Mouse (Mus musculus): Measurements from ENCODE around the gene Luc7l3.

The Luc7l3 gene

GRCm38 (mm10) chr11:94321931-94322400 lies at the start of gene Luc7l3:
Luc7l3 (minus strand) TSS chr11:94321988.
- peak; percentile 91 for DNase-seq

DNA sequence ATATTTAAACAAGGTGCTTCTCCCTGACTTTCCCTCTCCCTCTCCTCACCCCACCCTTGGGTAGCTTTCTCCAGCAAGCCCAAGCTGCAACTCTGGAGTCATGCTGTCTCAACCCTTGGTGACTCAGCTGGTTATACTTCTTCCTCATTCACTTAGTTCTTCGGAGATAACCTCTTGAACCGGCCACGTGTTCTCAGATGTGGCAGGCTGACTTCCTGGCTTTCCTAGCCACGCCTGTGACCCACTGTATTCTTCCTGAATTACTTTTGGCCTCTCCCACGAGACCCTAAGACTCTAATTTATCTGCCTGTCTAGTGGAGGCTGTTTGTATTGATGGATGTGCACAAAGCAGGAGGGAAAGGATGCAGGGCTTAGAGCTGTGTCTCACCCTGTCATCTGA lies 49.0 kb upstream of the Luc7l3 start:
- no peak for DNase-seq

DNA sequence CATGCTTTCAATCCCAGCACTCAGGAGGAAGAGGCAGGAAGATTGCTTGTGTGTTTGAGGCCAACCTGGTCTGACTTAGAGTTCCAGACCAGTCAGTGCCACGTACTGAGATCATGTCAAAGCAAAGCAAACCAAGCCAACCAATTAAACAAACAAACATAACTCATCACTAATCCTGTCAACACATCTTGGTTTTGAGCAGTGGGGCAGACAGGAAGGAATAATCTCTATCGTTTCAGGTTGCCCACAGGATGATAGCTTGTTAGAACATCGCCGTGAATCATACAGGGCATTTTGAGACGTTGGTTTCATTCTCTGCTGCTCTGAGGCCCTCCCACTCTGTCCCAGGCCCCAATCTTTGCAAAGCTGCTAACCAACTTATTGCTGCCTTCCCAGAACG lies 48.2 kb upstream of the Luc7l3 start:
- DNase-seq = no peak

DNA sequence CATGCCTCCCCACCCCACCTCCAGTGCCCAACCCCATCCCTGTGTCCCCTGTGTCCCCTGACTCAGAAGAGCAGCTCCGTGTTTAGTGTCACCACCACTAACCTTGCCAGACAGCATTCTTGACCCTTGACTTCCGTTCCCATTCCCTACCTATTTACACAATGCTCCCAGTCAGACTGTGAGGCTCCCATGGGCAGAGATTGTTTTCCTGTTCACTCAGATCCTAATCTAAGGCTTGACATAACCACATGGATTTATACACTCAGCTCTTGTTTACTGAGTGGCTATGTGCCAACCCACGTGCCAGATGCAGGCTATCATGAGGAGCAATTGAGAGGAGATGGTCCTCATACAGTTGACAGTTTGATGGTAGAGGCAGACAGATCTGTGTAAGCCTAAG lies 43.6 kb upstream of the Luc7l3 start:
- DNase-seq = no peak

DNA sequence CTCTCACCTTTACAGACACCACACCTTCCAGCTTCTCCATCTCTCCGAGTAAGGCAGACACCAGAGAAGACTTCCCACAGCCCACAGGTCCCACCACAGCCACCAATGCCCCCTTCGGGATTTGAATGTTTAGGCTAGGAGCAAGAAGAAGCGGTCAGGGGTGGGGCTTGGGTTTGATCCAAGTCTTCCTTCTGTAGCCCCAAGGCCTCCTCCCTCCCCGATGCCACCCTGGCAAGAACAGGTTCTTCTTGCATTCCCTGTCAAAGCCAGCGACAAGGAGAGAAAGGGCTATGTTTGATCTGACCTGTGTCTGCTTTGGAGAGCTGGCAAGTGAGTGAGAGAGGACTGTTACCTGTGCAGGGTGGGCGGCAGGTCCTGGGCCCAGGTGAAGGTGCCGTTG lies 41.9 kb upstream of the Luc7l3 start:
- DNase-seq = no peak

DNA sequence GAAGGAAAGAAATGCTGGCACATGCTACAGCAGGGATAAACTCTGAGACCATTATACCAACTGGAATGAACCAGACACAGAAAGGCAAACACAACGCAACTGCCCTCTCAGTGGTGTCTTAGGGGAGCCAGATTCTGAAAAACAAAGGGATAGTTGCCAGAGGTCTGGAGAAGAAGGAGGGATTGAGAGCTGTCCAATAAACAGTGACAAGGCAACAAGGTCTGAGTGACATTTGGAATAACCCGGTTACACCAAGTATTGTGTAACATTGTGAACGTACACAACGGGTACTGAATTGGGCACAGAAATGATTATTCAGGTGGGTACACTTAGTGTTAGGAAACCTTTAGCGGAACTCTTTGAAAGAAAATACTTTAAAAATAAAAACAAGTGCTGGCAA lies 40.3 kb upstream of the Luc7l3 start:
- no peak for DNase-seq

DNA sequence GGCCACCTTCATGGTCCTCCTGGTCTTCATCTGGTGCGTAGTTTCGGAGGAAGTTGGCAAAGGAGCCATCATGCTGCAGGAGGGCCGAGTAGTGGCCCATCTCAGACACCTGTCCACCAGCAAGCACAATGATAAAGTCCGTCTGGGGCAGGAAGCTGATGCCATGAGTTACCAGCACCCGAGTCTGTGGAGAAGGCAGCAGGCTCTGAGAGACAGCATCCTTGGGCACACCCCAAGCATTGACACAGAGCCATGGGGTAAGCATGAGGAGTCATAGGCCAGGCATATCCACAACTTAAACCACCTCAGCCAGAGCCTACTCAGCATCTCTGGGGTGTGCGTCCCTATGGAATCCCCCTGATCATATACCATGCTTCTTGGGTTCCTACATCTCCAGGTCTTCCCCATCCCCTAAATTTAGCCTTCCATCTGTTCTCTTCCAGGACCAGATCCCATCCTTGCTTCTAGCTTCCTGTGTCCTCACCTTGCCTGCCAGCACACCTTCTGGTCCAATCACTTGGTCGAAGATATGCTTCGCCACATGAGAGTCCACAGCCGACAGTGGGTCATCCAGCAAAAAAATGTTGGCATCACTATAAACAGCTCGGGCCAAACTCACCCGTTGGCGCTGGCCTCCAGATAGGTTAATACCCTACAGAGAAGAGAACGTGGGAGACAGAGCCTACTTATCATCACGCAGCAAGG lies 39.5 kb upstream of the Luc7l3 start:
- no peak for DNase-seq

DNA sequence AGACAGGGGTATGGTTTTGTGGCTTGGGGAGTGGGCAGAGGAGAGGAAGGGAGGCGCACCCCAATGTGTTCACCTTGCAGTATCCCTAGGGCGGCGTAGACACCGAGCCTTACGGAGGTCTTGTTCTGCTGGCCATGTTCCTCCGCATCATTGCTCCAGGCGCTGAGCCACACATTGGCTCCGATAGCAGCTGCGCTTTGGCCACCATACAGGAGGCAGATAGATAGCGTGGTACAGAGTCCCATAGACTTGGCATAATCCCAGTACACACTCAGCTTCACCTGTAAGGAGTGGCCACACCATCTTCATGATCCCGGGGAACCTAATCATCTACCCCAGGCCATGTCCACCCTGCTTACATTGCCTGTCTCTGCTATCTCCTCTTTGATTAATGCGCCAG lies 37.4 kb upstream of the Luc7l3 start:
- no peak for DNase-seq

GRCm38 (mm10) chr11:94355521-94356217 lies 33.9 kb upstream of the Luc7l3 start:
- DNase-seq = no peak

DNA sequence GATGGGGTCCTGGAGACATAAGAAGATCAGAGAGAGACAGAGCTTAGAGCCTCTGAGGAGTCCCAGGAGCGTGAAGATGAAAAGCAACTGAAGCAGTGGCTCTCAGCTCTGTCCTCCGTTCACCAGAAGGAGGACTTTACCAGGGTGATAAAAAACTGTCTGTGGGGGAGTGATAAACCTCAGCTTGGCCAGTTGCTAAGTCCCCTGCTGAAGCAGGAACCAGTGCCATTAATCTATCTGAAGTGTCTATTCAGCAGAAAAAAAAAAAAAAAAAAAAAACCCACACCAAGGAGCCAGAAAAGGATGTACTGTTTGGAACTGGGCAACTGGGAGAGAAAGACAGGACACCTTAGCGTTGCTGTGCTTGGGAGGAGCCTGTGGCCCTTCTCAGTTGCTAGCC lies 29.3 kb upstream of the Luc7l3 start:
- no peak for DNase-seq

DNA sequence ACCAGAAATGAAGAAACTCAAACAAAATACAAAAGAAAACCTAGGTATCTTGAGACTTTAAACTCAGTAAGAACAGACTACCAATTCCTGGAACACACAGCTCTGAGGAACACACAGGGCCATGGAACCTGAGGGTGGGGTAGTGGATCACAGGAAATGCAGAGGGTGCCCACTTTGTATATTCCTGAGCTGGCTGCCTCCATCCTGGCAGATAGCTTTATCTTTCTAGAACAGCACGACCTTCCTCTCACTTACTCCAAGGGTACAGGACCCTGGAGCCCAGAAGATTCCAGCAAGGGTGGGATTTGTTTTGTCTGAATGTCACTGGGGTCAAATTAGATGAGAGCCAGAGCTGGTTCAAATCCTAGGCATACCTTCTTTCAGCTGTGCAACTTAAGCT lies 28.5 kb upstream of the Luc7l3 start:
- DNase-seq = no peak

DNA sequence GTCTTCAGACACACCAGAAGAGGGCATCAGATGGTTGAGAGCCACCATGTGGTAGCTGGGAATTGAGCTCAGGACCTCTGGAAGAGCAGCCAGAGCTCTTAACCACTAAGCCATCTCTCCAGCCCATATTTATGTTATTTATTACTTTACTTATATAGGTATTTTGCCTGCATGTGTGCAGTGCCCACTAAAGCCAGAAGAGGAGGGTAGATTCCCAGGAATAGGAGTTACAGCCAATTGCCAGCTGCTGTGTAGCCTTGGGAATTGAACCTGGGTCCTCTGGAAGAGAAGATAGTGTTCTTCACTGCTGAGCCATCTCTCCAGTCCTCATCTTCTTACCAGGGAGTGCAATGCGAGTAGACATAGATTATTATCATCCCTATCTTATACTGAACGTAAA lies 28.1 kb upstream of the Luc7l3 start:
- DNase-seq = no peak

GRCm38 (mm10) chr11:94347063-94347575 lies 25.3 kb upstream of the Luc7l3 start:
- no peak for DNase-seq

DNA sequence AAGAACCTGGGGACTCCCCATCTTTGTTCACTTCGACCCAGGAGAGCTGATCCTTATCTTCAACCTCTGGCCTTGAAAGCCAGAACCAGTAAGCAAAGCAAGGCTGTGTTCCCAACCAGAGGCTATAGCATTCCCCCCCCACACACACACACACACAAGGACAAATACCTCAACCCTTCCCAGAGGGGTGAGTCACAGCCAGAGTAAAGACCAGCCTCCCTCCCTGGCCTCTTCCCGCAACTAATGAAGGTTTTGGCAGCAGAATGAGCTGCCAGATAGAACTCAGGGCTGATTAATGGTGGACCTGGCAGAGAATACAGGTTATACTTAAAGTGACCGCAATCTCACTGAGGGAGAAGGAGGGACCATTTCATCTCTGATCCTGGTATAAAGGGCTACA lies 24.8 kb upstream of the Luc7l3 start:
- DNase-seq = no peak

DNA sequence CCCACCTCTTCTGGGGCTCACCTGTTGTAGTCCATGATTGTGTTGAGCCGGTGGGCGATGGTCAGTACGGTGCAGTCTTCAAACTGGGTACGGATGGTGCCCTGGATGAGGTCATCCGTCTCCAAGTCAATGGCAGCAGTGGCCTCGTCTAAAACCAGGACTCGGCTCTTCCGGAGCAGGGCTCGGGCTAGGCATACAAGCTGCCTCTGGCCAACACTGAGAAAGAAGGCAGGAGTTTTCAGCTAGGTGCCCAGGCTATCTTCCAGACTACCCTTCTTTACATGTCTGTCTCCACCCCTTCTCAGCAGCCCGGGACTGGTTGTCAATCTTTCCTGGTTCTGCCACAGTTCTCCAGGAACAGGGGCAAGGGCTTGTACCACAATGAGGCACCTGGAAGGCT lies 24.1 kb upstream of the Luc7l3 start:
- DNase-seq = no peak

- no peak for DNase-seq
These were observed 22.7 kb upstream of the Luc7l3 start for GRCm38 (mm10) chr11:94344470-94344869.

DNA sequence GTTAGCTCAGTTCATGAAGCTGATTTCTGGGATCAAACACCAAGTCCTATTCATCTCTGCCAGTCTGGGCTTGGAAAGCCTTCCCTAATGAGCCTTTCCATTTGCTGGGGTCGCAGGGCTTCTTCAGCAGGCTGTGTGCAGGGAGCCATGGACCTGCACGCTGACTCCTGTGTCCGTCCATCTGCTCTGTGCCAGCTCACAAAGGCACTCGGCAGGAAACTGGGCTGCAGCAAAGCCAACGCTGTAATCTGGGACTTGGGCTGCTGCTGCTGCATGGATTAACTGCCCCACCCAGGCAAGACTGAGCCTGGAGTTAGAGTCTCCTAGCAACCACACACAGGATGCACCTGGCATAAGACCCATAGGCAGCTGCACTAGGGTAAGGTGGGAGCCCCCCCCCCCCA lies 22.2 kb upstream of the Luc7l3 start:
- no peak for DNase-seq

DNA sequence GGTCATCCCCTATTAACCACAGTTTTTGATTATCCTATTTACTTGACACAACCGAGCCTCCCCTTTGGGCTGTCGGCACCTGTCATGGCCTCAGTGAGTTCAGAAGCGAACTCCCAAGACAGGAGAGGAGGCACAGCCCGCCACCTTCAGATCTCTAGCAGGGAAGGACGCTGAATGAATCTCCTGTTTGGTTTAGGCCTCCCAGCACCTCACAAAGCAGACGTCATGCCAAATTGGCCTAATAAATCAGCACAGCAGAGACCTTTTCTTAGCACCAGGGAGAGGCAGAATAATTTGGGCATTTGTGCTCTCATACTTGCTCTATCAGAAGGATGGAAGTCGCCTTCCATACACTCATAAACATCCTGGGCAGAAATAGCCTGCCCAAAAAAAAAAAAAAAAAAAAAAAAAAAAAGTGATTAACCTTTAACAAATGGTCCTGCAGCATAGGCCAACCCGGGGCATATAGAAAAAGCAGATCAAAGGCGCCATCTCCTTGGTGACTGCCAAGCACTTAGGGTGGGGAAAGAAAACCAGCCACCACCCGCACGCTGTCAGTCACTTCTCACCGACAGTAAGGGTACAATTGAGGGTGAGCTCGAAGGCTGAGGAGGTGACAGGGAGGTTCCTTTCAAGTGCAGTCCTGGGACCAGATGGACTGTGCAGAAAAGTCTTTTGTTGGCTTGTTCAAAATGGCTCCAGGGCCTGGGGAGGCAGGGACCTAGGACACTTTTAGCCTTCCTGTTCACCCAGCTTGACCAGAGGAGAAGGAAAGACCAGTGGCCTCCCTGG lies 20.5 kb upstream of the Luc7l3 start:
- DNase-seq = no peak

GRCm38 (mm10) chr11:94340948-94341933 lies 19.5 kb upstream of the Luc7l3 start:
- no peak for DNase-seq

GRCm38 (mm10) chr11:94339732-94340585 lies 18.2 kb upstream of the Luc7l3 start:
- peak; percentile 52 for DNase-seq

GRCm38 (mm10) chr11:94338347-94338746 lies 16.6 kb upstream of the Luc7l3 start:
- DNase-seq = no peak
